Mouse (Mus musculus): ENCODE results near the gene Coro7.
A peak's percentile ranks its signal among the peaks of the same experiment; 100 is the strongest.

Coro7 gene

DNA sequence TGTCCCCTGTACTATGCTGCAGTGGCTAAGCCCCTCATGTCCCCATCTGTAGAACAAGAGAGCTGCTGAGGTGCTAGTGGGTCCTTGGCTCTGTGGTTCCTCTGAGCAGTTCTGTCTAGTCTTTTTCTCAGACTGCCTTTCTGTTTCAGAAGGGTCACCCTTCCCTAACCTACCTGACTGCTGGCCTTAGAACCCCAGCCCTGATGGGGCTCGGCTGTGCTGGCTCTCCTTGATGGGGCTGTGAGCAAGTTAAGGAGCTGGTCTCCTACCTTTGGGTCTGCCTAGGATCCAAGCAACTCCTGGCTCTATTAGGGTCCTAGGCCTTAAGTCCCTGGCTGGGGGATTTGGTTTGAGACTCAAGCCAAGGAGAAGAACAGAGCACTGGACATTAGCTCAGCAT, 64.3 kb downstream of the Coro7 start:
- DNase-seq (ENCODE audit: extremely low spot score), result no peak

DNA sequence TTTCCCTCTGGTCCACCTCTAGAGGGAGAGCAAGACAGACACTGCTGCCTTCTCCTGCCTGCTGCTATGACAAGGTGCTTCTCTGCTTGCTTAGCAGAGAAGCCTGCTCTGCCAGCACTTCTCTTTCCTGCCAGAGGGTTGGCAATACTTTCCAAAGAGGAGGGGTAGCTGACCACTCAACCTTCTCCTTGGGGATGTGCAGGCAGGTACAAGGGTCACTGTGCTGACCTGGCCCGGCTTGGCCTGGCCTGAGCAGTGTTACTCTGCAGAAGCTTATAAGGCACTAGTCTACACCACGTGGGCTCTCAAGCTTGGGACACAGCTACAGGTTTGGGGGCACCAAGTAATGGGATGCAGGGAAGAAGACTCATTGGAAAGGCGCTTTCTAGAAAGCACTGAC, 64.9 kb downstream of the Coro7 start:
- no peak for DNase-seq (ENCODE audit: extremely low spot score)

DNA sequence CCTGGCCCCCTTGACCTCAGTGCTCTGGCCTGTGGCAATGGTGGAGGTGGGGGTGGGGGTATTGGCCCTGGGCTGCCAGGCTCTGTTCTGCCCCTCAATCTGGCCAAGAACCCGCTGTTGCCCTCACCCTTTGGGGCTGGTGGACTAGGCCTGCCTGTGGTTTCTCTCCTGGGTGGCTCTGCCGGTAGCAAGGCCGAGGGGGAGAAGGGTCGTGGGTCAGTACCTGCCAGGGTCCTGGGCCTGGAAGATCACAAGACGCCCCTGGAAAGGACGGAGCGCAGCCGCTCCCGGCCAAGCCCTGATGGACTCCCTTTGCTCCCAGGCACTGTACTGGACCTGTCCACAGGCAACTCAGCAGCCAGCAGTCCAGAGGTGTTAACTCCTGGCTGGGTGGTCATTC, 65.8 kb downstream of the Coro7 start:
- DNase-seq (ENCODE audit: extremely low spot score), result no peak

- no peak for DNase-seq (ENCODE audit: extremely low spot score)
These were observed 67.9 kb downstream of the Coro7 start for GRCm38 (mm10) chr16:4611676-4612075.

GRCm38 (mm10) chr16:4611193-4611592, 68.4 kb downstream of the Coro7 start:
- no peak for DNase-seq (ENCODE audit: extremely low spot score)

DNA sequence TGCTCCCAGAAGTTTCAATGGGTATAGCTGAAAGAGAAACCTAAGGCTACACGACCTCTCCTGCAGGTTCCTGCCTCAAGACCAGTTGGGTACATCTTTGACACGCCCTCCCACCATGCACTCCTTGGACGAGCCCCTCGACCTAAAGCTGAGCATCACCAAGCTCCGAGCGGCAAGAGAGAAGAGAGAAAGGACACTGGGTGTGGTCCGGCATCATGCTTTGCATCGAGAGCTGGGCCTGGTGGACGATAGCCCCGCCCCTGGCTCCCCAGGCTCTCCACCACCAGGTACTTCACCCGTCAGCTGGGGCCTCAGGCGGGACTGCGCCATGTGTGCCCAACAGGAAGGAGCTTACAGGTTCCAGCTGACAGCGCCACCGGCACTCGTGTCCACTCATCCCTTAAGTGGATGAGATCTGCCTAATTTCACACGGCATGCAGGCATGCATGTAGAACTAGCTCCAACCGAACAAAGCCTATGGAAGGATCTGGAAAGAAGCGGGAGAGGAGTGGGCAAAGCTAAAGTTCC, 71.0 kb downstream of the Coro7 start:
- DNase-seq (ENCODE audit: extremely low spot score), result no peak

- DNase-seq (ENCODE audit: extremely low spot score), result peak; percentile 81
These were observed 71.6 kb downstream of the Coro7 start for GRCm38 (mm10) chr16:4607818-4608531.

DNA sequence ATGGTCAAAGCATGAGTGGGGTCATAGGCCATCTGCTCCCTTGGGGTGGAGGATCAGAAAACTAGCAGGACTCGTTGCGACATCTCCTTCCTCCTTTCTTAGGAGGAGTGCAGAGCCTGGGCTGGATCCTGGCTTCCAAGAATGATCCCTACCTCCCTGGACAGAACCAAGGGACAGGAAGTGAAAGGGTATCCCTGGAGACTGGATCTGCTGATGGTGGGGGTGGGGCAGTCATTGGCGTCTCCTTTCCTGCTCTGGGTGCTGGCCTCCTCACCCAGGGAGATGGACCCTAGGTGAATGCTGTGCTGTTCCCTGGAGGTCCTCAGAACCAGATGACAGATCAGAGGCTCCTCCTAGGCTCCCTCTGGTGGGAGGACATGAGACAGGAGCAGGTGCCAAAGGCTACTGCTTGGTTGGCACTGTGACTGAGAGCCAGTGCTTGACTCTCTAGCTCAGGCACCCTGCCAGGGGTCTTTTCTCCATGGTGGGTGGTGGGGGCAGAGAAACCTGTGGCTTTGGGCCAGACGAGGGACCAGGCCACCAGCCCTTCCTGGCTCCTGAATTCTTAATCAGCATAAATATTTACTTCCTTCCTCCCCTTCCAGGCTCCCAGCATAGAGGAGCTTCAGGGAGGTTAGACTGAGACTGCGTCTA, 73.0 kb downstream of the Coro7 start:
- no peak for DNase-seq (ENCODE audit: extremely low spot score)

- no peak for DNase-seq (ENCODE audit: extremely low spot score)
These were observed 74.0 kb downstream of the Coro7 start for GRCm38 (mm10) chr16:4605514-4606131.

DNA sequence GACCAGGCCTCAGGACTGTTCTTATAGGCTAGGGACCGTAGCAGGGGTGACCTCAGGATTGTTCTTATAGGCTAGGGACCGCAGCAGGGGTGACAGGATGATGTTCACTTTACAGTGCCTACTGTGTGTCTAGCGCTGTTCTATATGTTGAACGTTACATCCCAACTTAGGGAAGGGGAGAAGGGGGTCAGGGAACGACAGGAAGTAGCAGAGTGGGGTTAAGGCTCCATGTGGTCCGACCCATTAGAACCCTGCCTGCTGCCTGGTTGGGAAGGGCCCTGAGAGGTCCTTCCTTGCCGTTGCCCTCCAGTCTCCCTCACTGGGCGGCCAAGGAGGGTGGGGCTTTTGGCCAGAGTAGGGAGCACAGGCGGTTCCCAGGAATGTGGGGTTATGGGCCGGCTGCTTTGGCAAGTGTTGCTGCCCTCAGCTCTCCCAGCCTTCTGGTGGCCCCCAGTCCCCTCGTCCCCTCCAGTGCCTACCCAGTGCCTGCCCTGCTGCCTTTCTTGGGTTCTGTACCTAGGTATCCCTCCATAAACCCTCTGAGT, 75.2 kb downstream of the Coro7 start:
- no peak for DNase-seq (ENCODE audit: extremely low spot score)

DNA sequence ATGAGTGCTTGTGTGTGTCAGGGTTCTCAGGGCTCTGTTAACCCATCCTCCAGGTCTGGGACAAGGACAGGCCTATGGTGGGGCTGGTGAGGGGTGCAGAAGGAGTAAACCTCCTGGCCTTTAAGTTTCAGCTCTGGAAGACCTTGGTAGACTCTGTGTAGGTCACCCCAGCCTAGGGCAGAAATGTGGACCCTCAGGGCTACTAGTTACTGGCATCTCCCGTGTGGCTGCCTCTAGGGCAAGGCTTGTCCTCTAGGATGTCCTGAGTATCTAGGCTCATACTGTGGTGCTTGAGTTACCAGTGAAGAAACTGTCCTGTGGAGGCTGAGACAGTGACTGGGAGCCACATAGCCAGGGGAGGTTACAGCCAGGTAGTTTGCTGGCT, 76.1 kb downstream of the Coro7 start:
- no peak for DNase-seq (ENCODE audit: extremely low spot score)

DNA sequence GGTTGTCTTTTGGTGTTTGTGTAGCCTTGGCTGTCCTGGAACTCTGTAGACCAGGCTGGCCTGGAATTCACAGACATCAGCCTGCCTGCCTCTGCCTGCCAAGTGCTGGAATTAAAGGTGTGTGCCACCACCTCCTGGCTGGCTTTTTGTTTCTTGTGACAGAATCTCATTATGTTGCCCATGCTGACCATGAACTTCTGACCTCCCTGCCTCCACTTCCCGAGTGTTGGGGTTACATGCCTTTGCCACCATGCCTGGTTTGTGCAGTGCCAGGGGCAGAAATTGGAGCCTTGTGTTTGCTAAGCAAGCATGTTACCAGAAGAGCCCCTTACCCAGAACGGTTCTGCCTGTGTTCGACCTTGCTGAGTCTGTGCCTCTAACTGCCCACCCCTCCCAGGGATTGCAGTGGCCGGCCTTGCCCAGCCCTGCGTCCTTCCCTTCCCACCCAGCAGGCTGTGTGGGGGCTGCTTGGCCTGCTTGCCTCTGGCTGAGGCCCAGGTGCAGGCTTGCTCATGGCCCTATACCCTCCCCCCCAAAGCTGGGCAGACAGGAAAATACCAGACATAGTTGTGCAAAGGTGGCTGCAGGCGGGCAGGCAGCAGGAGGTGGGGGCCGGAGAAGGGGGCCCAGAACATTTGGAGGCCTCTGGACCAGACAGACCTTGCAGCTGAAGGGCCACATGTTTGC, 76.7 kb downstream of the Coro7 start:
- DNase-seq (ENCODE audit: extremely low spot score), result no peak

- DNase-seq (ENCODE audit: extremely low spot score), result no peak
These were observed 77.4 kb downstream of the Coro7 start for GRCm38 (mm10) chr16:4602189-4602588.

DNA sequence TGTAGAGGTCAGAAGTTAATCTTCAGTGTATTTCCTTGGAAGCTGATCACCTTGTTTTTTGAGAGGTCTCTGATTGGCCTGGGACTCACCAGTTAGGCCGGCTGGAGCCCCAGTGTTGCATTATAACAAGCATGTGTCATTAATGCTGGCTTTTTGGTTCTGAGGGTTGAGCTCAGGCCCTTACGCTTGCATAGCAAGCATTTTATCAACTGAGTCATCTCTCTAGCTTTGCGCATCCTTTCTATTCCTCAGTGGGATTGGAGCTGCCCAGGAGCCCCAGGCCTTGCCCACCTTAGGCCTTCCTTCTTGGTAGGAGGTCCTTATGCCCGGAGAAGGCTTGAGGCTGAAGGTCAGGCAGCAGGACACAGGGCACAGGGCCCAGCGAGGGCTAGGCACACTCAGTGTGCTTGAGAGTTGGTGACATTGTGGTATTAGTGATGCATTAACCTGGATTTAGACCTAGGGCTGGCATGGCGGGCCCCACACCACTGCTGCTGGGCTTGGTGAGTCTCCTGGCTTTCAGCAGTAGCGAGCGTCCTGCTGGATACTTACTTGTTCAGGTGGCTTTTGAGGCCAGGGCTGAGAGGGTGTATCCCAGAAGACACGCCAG, 78.8 kb downstream of the Coro7 start:
- no peak for DNase-seq (ENCODE audit: extremely low spot score)

DNA sequence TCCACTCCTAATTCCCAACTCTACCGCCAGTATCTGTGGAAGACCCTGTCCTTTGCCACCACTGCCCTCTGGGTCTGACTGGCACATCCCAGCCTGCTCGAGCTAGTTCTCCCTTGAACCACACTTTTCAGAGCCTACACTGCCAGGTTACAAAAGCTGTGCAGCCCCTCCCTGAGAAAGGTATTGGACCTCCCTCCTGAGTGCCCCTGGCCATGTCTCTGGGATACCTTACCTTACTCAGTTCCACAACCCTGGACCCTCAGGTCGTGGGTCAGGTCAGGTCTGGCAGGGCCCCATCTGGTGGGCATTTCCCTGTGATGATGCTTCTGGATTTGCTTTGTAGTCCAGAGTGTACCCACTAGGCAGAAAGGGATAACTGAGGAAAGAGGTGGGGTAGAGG, 80.0 kb downstream of the Coro7 start:
- DNase-seq (ENCODE audit: extremely low spot score), result no peak

- no peak for DNase-seq (ENCODE audit: extremely low spot score)
These were observed 80.6 kb downstream of the Coro7 start for GRCm38 (mm10) chr16:4598891-4599543.

DNA sequence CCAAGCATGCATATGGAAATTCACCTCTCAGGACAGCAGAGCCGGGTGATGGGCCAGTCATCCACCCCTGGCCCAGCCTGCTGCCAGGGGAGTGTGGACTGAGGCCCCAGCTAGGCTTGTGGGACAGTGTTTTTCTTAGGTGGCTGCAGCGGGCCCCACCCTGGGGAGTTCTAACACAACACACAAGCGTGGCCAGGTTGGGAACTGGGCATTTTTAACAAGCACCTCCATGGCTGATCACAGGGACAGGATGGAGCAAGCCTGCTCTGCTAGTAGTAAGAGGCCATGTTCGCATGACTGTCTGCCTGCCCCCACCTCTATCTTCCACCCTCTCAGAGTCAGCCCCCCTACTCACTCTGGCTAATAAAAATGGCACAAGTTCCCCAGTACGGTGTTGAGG, 81.5 kb downstream of the Coro7 start:
- no peak for DNase-seq (ENCODE audit: extremely low spot score)

GRCm38 (mm10) chr16:4597296-4597695, 82.3 kb downstream of the Coro7 start:
- DNase-seq (ENCODE audit: extremely low spot score), result no peak

GRCm38 (mm10) chr16:4596836-4597235, 82.7 kb downstream of the Coro7 start:
- DNase-seq (ENCODE audit: extremely low spot score), result no peak

DNA sequence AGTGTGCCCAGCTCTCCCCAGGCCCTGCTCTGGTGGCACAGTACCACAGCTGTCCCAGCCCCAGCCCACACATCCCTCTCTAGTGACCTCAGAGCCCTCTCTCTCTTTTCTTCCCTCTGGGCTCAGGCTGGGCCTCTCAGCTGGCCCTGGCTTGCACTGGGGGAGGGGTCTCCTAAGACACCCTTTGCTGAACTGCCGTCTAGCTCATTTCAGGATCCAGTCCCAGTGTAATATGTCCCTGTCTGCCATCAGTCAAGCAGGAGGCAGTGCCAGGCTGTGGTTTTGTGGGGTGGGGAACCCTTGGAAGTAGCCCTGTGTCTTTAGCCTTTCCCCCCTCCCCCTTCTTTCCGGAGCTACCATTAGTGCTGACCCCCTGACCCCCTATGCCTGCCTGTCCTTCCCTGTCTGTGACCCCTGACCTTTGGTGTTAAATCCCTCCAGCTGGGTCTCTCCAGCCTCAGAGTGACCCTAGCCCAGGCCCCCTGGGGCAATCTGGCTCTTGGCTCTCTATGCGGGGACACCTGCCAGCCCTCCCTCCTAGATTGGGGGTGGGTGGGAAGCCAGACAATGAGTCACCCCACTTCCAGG, 83.3 kb downstream of the Coro7 start:
- DNase-seq (ENCODE audit: extremely low spot score), result peak; percentile 92

DNA sequence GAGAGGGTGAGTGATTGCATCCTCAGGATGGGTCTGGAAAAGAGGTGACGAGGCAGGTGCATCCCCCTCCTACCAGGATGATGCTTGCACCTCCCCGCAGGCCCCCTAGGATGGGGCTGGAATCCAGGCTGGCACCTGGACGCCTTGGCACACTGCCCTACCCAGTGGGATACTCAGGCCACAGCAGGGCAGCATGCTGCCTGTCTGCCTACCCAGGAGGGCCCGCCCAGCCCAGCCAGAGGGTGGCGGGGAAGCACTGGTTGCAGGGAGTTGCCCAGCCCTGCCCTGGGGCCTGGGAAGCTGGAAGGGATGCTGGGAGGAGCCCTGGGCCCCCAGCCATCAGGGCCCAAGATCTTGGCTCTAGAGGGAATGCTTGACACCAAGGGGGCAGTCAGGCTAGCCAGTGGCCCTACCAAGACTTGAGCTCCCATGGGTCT, 84.0 kb downstream of the Coro7 start:
- DNase-seq (ENCODE audit: extremely low spot score), result peak; percentile 47
